Mouse (Mus musculus) heart, embryonic 10.5 days (tissue): Measurements from ENCODE around the gene Sgk2. TPM values are rescaled to one million over a fixed set of nuclear protein-coding genes. Genes with fewer than 3 reads are reported as not detected.
A peak's percentile ranks its signal among the peaks of the same experiment; 100 is the strongest.

Experiments used
- DNase-seq: peaks from one replicate; pipeline ENCODE4 v3.0.0-alpha.2; 2017; ENCODE audit warnings: low spot score
- H3K27ac ChIP-seq: fragments of 300-500 bp; sonication (generic); 2 replicates; pipeline ENCODE4 v1.5.1; 2016; ENCODE audit warnings: mild to moderate bottlenecking
- H3K27me3 ChIP-seq: fragments of 300-500 bp; sonication (generic); 2 replicates; pipeline ENCODE4 v1.6.1; 2016; ENCODE audit warnings: mild to moderate bottlenecking; ENCODE audit not compliant: poor library complexity, insufficient read depth, severe bottlenecking
- H3K36me3 ChIP-seq: fragments of 300-500 bp; sonication (generic); 2 replicates; pipeline ENCODE4 v1.6.1; 2016; ENCODE audit warnings: mild to moderate bottlenecking, moderate library complexity
- H3K4me1 ChIP-seq: fragments of 300-500 bp; sonication (generic); 2 replicates; pipeline ENCODE4 v1.6.1; 2016; ENCODE audit warnings: mild to moderate bottlenecking
- H3K4me3 ChIP-seq: fragments of 300-500 bp; sonication (generic); 2 replicates; pipeline ENCODE4 v1.5.1; 2016; ENCODE audit warnings: mild to moderate bottlenecking, moderate library complexity
- H3K9me3 ChIP-seq: fragments of 300-500 bp; sonication (generic); 2 replicates; pipeline ENCODE4 v1.6.1; 2016; ENCODE audit warnings: mild to moderate bottlenecking, moderate library complexity
- WGBS: fragments of 180-500 bp; shearing (Covaris S2); methylation state at CpG from one replicate; pipeline ENCODE4 v1.1.7; 2016; 5-methylcytosine and 5-hydroxymethylcytosine counted together
- polyA plus RNA-seq: library from polyadenylated mRNA; unstranded; fragments of >200 nt; fragmentation: Nextera tagmentation; extraction: Ambion mirVana; gene quantifications from 2 replicates; pipeline ENCODE4 v1.2.1, GENCODE M21; 2016

The Sgk2 gene
- polyA plus RNA-seq, 1 experiment from 2014 or later, result 0.28 TPM

GRCm38 (mm10) chr2:162970896-162971295 lies 16.2 kb upstream of the Sgk2 start:
- DNase-seq, result peak; percentile 63
- H3K36me3 ChIP-seq, result no peaks in the 10 kb centered on the region
- H3K9me3 ChIP-seq, result no peaks in the 10 kb centered on the region
- 75% methylated on average over 6 of the region's 6 CpGs for WGBS
- peaks cover 24% of the 10 kb centered on the region for H3K27me3 ChIP-seq
- H3K27ac ChIP-seq, result no peak overlapping the region
- H3K4me1 ChIP-seq, result peaks cover 19% of the 10 kb centered on the region
- H3K4me3 ChIP-seq, result no peak overlapping the region

GRCm38 (mm10) chr2:162972752-162973151 lies 14.4 kb upstream of the Sgk2 start:
- Histone ChIP-seq H3K36me3 (no peaks in the 10 kb centered on the region), H3K27me3 (peaks cover 15% of the 10 kb centered on the region), H3K9me3 (no peaks in the 10 kb centered on the region), H3K4me3 (no peak overlapping the region), H3K27ac (no peak overlapping the region), H3K4me1 (peaks cover 19% of the 10 kb centered on the region)
- no peak for DNase-seq
- 52% methylated on average over 7 of the region's 7 CpGs for WGBS

- WGBS, result 73% methylated on average over 5 of the region's 5 CpGs
These were observed 13.9 kb upstream of the Sgk2 start for GRCm38 (mm10) chr2:162973206-162973605.

GRCm38 (mm10) chr2:162973637-162974036 lies 13.5 kb upstream of the Sgk2 start:
- Histone ChIP-seq H3K9me3 (no peaks in the 10 kb centered on the region), H3K36me3 (no peaks in the 10 kb centered on the region), H3K4me1 (peaks cover 19% of the 10 kb centered on the region), H3K27me3 (peaks cover 15% of the 10 kb centered on the region), H3K4me3 (no peak overlapping the region), H3K27ac (peak overlapping the region; percentile 29; the same call in 1 of the 2 replicates)
- WGBS, result 35% methylated on average over 11 of the region's 11 CpGs
- peak; percentile 63 for DNase-seq

More at GRCm38 (mm10) chr2:162973206-162973605, 13.9 kb upstream of the Sgk2 start:
- Histone ChIP-seq H3K9me3 (no peaks in the 10 kb centered on the region), H3K4me3 (no peak overlapping the region), H3K36me3 (no peaks in the 10 kb centered on the region), H3K27ac (no peak overlapping the region), H3K27me3 (peaks cover 15% of the 10 kb centered on the region), H3K4me1 (peaks cover 19% of the 10 kb centered on the region)
- no peak for DNase-seq

- WGBS, result 77% methylated on average over 11 of the region's 11 CpGs
- peak; percentile 50 for DNase-seq
- Histone ChIP-seq H3K4me1 (peaks cover 19% of the 10 kb centered on the region), H3K27ac (no peak overlapping the region), H3K9me3 (no peaks in the 10 kb centered on the region), H3K4me3 (no peak overlapping the region), H3K27me3 (peaks cover 8% of the 10 kb centered on the region; the same call in 1 of the 2 replicates), H3K36me3 (no peaks in the 10 kb centered on the region)
These were observed 11.9 kb upstream of the Sgk2 start for GRCm38 (mm10) chr2:162975157-162975775.

- WGBS, result 64% methylated on average over 4 of the region's 4 CpGs
- H3K4me3 ChIP-seq, result no peak overlapping the region
- DNase-seq, result no peak
- H3K27me3 ChIP-seq, result peaks cover 3% of the 10 kb centered on the region; the same call in 1 of the 2 replicates
- H3K4me1 ChIP-seq, result peaks cover 19% of the 10 kb centered on the region
- H3K36me3 ChIP-seq, result no peaks in the 10 kb centered on the region
- H3K9me3 ChIP-seq, result no peaks in the 10 kb centered on the region
- H3K27ac ChIP-seq, result no peak overlapping the region
These were observed 11.1 kb upstream of the Sgk2 start for GRCm38 (mm10) chr2:162976001-162976400.

GRCm38 (mm10) chr2:162984381-162984780 lies 2.7 kb upstream of the Sgk2 start:
- Histone ChIP-seq H3K27ac (no peak overlapping the region), H3K4me3 (no peak overlapping the region), H3K4me1 (no peaks in the 10 kb centered on the region), H3K9me3 (no peaks in the 10 kb centered on the region), H3K27me3 (no peaks in the 10 kb centered on the region), H3K36me3 (no peaks in the 10 kb centered on the region)
- no peak for DNase-seq
- whole genome bisulfite sequencing, result 83% methylated on average over 6 of the region's 6 CpGs

GRCm38 (mm10) chr2:162985923-162986322 lies 1.2 kb upstream of the Sgk2 start:
- H3K36me3 ChIP-seq, result no peaks in the 10 kb centered on the region
- H3K9me3 ChIP-seq, result no peaks in the 10 kb centered on the region
- H3K27ac ChIP-seq, result no peak overlapping the region
- no peak overlapping the region for H3K4me3 ChIP-seq
- no peak for DNase-seq
- no peaks in the 10 kb centered on the region for H3K4me1 ChIP-seq
- H3K27me3 ChIP-seq, result no peaks in the 10 kb centered on the region
- 72% methylated on average over 3 of the region's 3 CpGs for WGBS

- 79% methylated on average over 3 of the region's 3 CpGs for WGBS
- no peaks in the 10 kb centered on the region for H3K36me3 ChIP-seq
- H3K4me3 ChIP-seq, result no peak overlapping the region
- H3K27me3 ChIP-seq, result 0 out of 2 replicates have a peak, but pooled peaks cover 3% of the 10 kb centered on the region
- no peak overlapping the region for H3K27ac ChIP-seq
- H3K9me3 ChIP-seq, result no peaks in the 10 kb centered on the region
- no peaks in the 10 kb centered on the region for H3K4me1 ChIP-seq
- no peak for DNase-seq
These were observed 366 bp upstream of the Sgk2 start for GRCm38 (mm10) chr2:162986764-162987163.

- 0 out of 2 replicates have a peak, but pooled peaks cover 11% of the 10 kb centered on the region for H3K27me3 ChIP-seq
- no peak overlapping the region for H3K27ac ChIP-seq
- no peak overlapping the region for H3K4me3 ChIP-seq
- no peak for DNase-seq
- H3K9me3 ChIP-seq, result no peaks in the 10 kb centered on the region
- H3K36me3 ChIP-seq, result no peaks in the 10 kb centered on the region
- no peaks in the 10 kb centered on the region for H3K4me1 ChIP-seq
- 78% methylated on average over 4 of the region's 4 CpGs for WGBS
These were observed 1.1 kb downstream of the Sgk2 start for GRCm38 (mm10) chr2:162988235-162988634.

GRCm38 (mm10) chr2:162991394-162992083 lies 4.4 kb downstream of the Sgk2 start:
- H3K27me3 ChIP-seq, result peaks cover 17% of the 10 kb centered on the region; the same call in 1 of the 2 replicates
- no peak overlapping the region for H3K4me3 ChIP-seq
- no peak for DNase-seq
- H3K4me1 ChIP-seq, result no peaks in the 10 kb centered on the region
- no peaks in the 10 kb centered on the region for H3K9me3 ChIP-seq
- H3K36me3 ChIP-seq, result no peaks in the 10 kb centered on the region
- no peak overlapping the region for H3K27ac ChIP-seq
- 38% methylated on average over 6 of the region's 6 CpGs for WGBS

- Histone ChIP-seq H3K9me3 (no peaks in the 10 kb centered on the region), H3K36me3 (no peaks in the 10 kb centered on the region)
- DNase-seq, result no peak
These were observed 4.9 kb downstream of the Sgk2 start for GRCm38 (mm10) chr2:162992084-162992437.

GRCm38 (mm10) chr2:162993881-162994616 lies 6.9 kb downstream of the Sgk2 start:
- DNase-seq, result no peak
- peaks cover 5% of the 10 kb centered on the region for H3K4me1 ChIP-seq
- no peaks in the 10 kb centered on the region for H3K36me3 ChIP-seq
- 75% methylated on average over 9 of the region's 9 CpGs for WGBS
- H3K27ac ChIP-seq, result no peak overlapping the region
- H3K27me3 ChIP-seq, result peaks cover 27% of the 10 kb centered on the region; the same call in 1 of the 2 replicates
- H3K4me3 ChIP-seq, result no peak overlapping the region
- no peaks in the 10 kb centered on the region for H3K9me3 ChIP-seq

More at GRCm38 (mm10) chr2:162992084-162992437, 4.9 kb downstream of the Sgk2 start:
- peaks cover 19% of the 10 kb centered on the region; the same call in 1 of the 2 replicates for H3K27me3 ChIP-seq
- H3K4me3 ChIP-seq, result no peak overlapping the region
- H3K27ac ChIP-seq, result no peak overlapping the region
- H3K4me1 ChIP-seq, result no peaks in the 10 kb centered on the region
